Mouse (Mus musculus) ZHBTc4 (cell line): Measurements from ENCODE around the gene Map2k3.

Experiments
- DNase-seq: peaks from one replicate; pipeline ENCODE4 v3.0.0-alpha.2; 2011; ENCODE audit warnings: low read depth, low spot score

Map2k3 gene

DNA sequence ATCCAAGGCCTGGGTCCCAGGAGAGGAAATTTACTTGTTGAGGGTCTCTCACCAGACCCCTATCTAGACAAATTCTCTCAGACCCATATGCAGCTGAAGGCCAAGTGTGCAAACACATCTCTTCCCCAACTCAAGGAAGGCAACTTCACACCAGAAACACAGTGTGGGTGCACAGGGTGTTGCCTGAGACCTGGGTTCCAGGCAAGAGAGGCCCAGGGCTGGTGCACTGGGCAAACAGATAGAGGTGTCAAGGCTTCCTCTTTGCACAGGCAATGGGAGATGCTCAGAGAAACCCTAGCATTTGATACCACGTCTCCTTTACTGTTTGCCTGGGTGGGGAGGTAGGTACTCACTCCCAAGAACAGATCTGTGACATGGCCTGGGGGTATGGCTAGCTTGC is 6.9 kb upstream of the Map2k3 start:
- no peak for DNase-seq

DNA sequence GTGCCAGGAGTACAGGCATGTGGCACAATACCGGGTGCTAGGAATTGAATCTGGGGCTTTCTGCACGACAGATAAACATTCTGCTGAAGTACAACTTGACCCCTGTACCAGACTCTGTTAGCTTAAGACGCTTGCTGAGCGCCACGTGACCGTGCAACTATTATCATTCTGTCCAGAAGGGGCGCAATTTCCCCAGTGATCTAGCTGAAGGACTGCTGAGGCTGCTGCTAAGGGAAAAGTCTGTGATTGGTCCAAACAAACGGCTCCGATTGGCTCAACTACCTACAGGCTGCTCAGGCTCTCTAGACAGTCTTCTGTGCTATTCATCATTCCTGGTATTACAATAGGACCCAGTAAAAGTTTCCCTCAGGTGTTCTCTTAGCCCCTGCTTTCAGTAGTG is 4.6 kb upstream of the Map2k3 start:
- peak; percentile 97 for DNase-seq

DNA sequence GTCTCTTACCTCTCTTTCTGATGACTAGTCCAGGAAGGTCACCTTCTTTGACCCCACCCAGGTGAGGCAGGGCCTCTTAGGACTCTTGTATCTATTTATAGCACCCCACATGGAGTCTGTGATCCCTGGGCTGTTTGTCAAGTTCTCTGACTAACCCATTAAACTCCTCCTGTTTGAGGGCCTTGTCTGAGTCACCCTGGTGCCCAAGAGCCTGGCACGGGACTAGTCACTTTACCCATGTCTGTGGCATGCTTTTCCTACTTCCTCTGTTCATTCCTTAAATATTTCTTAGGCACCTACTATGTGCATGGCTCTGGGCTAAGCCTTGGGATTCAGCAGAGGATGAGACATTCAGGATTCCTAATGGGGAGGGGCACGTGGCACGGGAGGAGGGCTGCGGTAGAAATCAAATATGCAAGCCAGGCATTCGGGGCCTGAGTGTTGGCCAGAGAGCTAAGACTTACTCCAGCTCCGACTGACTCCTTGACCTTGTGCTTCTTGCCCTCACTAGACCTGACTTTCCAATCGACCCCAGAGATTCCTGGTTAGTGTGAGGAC is 1.0 kb upstream of the Map2k3 start:
- peak; percentile 55 for DNase-seq

DNA sequence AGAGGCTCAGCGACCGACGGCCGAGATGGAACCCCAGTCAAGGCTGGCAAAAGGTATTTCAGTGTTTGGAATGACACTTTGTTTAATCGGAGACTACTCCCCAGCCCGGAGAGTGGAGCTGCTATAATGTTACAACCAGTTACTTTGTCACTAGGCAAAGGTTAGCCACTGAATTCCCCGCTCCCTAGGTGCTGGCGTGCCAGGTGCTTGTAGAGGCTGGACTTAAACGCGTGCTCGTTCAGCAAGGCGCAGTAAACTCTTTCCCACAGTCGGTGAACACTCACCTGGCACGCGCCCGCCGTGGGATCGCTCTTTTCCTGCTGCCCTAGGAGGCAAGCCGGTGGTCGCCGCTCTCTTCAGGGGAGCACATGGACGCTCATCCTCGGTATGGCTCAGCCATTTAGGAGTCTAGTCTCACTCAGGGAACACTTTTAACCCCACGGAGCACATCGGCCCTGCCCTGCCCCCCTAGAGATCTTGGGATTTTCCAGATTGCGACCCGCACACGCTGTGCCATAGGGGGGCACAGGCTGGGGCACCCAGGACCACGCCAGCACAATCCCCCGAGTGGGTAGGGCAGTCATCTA is 458 bp upstream of the Map2k3 start:
- no peak for DNase-seq

DNA sequence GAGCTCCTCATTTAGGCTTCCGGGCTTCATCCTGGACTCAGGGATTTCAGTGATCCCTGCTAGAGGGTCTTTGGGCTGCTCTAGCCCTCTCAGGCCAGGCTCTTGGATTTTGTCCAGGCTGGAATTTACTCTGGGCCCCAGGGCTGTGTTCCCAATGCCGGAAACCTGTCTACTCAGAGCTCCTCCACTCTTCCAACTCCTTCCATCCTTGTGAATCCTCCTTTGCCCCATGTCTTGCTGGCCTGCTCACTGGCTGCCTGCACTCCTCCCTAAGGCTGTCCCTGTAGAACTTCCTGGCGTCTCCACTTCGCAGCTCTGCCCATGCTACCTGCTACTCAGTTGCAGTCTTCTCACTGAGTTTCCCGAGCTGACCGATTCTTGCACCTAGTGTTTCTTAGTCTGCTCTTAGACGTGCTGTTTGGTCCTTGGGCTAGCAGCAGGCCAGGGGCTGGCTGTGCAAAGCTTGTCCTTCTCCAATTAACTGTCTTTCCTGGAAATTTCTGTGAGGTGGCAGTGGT is 729 bp downstream of the Map2k3 start:
- DNase-seq, result no peak

DNA sequence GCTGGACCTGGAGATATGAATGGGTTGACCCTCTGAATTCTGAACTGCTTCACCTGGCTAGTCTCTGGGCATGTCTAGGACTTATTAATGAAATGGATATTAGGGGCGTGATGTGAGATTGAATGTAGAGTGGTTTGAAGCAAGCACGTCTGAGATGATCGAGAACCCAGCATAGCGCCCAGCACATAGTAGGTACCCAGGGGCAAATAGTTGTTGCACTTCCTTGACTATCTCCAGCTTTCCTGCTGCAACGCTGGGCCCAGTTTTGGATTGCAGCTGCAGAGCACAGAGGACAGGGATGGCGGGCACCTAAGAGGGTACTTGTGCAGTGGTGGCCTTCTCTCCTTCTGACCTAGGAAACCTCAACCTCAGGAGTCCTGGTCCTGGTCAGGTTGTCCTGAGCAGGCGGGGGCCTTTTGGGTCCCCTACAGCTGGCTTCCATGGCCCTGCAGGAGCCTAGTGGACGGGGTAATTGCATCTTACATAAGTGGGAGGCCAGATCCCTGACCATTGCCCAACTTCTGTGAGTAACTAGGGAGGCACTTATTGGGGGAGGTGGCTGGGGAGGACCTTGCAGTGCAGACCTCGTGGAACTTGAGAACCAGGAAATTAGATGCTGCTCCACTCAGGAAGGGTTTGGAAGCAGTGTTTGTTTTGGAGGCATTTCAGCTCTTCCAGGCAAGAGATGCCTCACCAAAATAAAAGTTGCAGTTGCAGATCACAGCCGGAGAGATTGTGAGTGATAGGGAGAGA is 1.5 kb downstream of the Map2k3 start:
- DNase-seq, result no peak

DNA sequence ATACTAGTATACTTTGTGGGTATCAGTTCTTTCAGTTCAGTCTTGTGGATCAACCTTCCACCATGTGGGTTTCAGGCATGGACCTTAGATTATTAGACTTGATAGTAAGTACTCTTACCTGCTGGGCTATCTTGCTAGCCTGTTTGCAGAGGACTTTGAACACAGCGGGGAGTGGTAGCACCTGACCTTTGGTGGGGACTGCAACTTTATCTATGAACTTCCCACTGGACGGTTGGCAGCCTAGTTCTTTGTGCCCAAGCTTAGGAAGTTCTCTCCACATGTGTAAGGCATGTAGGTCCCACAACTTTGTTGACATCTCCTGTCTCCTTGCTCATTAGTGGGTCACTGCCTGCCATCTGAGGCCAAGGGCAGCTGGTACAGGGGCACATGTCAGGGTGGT is 3.0 kb downstream of the Map2k3 start:
- DNase-seq, result no peak

DNA sequence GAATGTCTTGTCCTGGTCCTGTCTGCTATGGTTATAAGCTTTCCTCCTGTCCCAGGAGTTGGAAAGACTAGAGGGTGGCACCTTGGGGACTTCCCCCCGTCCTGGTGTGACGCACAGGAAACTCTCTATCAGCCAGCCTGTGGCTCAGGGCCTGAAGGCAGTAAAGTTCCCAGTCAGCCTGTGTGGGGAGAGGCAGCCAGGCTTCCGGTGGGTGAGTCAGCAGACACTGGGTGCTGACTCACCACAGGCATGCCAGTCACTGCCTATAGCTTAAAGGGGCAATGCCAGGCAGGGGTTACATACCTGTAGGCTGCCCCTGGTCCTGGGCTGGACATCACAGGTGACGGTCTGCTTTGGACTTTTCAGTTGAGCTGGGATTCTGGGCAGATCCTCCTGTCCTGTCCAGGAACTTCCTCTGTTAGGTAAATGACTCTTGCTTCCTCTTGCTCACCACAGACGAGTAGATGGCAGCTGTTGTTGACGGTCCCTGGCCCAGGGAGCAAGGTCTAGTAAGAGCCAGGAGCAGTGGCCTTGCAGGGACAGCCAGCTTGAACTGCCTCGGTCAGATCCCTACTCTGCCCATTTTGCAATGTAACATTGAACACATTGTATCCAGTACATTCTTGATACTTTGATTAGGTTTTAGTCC is 3.6 kb downstream of the Map2k3 start:
- DNase-seq, result no peak

DNA sequence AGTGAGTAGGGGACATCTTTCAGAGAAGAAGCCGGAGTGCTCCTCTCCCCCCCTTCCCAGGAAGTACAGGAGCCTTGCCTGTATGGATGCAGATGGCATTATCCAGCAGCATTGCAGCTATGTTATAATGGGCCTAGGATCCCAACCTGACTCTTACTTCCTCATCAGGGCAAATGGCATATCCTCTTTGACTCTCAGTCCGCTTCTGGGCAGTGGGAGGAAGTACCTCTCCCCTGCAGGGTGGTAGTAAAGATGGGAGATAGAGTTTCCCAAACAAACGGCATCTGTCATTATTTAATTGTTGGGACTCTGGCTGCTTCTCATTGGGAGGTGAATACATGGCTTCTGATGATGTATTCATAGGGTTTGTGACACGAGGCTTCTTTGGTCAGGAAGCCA is 4.1 kb downstream of the Map2k3 start:
- no peak for DNase-seq

DNA sequence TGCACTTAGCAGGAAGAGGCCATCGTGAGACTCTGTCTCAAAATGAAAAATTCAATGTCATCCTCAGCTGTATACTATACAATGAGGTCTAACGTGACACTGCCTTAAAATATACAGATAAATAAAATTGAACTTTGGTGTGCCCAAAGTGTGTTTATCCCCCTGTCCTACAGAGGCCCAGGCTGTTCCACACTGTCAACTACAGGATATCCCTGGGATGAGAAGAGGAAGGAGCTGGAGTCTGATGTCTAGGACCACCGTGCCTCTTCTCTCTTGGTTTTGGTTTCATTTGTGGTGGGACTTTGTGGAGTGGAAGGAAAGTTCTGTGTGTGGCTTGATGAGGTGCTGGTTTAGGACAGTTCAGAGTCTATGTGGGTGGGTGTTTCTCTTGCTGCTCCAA is 5.8 kb downstream of the Map2k3 start:
- DNase-seq, result no peak

DNA sequence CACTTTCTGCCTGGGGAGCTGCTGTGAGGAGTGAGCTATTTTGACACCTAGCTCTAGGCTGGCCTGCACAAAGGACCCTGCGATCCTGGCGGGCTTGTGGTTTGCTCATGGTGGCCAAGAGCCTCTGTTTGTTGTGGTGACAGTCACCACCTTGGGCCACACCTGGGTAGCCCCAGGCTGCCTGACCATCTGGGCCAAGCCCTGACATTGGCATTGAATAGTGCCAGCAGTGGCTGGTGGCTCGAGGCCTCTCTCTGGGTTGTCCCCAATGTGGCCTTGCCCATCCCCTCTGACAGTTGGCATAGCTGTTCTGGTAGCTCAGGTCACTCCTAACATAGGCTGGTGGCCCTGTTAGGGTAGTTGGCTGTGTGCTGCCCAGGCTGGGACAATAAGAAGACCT is 7.7 kb downstream of the Map2k3 start:
- no peak for DNase-seq

DNA sequence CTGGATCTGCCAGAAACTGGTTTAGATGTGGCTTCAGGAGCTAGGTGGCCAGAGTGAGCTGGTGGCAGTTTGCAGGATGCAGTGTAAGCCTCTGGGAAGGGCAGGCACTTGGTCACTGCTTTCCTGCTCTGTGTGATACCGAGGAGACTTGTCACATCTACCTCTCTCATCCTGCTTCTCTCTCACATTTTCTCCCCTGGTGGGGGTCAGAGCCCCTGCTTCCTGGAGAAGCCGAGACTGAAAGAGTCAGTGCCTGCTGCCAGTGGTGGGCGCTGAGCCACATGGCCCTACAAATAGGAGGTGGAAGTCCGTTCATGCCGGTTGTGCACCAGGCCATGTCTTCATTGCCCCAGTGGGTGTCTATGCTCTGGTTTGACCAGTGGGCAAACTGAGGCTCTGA is 8.7 kb downstream of the Map2k3 start:
- DNase-seq, result no peak

DNA sequence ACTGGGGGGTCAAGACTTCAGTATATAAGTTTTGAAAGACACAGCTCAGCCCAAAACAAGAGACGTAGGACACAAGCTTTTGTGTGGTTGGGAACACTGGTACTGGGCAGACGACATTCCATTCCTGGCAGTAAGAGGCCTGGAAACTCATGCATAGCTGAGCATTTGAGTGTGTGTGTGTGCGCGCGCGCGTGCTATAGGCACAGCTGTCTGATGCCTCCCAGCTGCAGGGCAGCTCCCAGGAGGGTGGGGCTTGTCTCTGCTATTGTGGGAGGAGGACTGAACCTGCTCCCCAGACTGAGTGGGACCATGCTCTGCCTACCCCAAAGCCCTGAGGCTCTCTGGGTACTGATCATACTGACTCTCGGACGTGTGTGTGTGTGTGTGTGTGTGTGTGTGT is 9.5 kb downstream of the Map2k3 start:
- DNase-seq, result peak; percentile 87

DNA sequence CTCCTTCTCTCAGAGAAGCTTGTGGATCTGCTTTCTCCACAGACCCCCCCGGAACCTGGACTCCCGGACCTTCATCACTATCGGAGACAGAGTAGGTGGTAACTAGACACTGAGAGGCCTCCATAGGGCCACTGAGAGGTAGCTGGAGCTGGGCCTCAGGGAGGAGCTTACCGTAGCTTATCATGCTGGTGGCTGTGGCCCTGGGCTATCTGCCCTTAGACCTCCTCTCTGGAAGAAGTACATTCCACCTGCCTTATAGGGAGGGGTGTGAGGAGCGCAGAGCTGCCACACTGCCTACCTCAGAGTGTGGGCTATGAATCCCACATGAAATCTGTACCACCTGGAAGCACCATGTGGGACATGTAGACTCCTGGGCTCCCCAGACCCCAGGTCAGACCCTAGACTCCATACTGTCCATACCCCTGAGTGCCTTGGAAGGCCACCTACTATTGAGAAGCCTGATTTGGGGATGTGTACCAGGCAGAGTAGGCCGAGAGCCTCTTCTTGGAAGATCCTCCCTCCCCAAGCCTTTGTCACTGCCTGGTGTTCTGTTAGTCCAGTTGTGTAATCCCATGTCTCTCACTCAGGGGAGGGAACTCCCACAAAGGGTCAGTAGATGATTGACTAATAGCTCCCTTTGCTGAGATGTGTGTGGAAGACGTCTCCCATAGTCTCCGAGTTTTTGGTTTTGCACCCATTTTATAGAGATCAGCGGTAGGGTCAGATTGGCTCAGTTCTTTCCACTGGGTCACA is 10.6 kb downstream of the Map2k3 start:
- DNase-seq, result no peak

DNA sequence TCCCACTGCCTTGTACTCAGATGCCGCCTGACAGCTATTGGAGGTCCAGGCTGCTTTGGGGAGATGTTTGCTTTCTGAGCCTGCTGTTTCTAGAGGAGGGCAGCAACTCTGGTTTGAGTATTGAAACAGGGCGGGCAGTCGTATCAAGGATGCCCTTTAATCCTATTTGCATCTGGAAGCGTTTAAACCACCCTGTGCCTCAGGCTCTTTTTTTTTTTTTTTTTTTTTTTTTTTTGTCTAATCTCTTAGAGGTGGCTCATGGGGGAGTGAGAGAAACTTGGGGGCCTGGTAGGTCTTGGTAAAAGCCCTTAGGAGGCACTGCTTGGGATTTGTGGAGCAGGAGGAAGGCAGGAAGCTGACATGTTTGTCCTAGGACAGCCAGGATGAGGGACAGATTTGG is 13.2 kb downstream of the Map2k3 start:
- DNase-seq, result no peak

DNA sequence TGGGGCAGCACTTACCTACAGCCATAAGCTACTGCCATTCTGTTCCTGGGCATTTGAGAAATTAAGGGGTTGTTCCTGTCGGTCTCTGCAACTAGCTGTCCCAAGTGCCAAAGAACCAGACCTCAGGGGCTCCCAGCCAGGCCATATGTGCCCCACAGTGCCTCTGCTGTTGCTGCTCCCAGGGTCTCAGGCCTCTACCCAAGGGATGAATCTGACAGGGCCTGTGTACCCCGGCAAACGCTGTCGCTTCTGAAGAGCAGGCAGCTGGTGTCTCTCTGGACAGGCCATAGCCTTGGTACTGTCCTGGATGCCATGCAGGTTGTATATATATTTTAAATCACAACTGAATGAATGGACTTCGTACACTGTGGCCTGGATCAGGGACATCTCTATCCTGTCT is 20.1 kb downstream of the Map2k3 start:
- no peak for DNase-seq

DNA sequence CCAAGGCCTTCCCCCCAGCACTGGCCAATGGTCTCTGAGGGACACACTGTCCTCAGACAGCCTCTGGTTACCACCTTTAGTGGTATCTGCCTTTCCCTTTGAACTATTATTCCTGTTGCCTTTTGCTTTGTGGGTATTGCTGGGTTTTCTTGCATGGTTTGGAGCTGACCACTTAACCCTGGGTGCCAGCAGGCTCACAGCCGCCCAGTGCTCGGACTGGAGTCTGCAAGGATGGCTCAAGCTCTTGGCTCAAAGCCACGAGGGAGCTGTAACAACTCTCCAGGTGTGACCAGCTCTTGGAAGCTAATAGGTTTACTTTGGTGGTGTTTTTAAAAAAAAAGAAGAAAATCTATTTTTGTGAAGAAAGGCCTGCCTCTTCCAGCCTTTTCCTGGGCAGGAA is 20.5 kb downstream of the Map2k3 start:
- no peak for DNase-seq

DNA sequence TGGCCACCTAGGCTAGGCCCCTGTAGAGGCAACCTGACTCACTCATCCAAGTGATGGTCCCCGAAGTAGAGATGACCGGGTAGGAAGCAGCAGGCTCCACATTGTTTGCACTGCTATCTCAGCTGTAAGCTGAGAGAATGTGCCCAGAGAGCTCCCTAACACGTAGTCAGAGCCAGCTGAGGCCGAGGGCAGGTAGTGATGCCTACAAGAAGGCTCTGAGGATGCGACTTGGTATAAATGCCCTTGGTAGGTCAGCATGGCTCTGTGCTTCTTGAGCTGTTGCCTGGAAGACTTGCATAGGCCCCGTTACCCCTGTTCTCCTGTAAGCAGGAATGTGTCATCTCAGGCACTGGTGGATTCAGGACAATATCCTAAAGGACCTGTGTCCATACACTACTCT is 21.2 kb downstream of the Map2k3 start:
- DNase-seq, result no peak

DNA sequence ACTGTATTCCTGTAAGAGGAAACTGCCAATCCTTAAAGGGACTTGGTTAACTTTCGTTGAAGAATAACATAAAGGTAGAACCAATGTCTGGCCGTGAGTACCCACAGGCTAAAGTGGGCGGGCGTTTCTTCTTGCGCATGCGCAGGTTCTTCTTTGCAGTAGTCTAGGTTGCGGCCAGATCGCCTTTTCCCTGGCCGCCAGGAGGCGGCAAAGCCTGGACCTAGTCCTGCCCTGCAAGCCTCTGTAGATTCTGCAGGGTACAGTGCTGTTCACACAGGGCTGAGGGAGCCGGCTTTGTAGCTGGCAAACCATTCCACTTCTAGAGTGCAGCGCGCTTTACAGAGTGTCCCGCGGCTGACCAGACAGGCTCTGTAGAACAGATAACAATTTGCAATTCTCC is 22.0 kb downstream of the Map2k3 start:
- peak; percentile 97 for DNase-seq

DNA sequence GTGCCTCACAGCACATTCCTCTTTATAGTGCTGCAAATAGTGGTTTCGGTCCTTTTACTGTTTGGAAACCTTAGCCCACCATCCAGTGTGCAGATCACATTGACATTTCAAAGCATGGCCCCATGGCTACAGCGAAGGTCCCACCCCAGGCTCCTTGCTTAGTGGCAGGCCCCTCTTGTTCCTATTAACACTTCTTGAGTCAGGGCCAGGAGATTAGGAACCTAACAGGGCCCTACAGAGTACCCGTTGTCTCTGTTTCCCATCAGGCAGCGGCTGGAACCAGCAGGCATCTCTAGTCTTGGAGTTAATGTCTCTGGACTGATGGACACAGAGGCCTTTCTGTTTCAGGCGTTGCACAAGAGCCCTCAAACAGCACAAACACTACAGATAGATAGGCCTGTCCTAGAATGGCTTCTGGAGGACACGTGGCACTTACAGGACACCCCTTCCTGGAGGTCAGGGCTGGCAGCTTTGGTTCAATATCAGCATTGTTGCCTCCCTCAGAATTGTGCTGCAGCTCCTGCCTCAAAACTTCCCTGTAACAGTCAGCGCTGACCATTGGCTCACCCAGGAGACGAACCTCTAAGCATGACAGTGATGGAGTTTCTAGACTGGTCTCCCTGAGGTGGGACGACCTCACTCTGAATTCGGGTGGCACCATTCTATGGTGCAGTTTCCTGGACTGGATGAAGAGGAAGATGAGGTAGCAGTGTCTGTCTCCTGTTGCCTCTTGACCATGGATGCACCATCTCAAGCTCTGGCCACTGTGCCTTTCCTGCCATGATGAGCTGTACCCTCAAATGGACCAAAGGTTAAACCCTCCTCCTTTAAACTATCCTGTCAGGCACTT is 22.6 kb downstream of the Map2k3 start:
- DNase-seq, result no peak
